In the genomic region with DNA sequence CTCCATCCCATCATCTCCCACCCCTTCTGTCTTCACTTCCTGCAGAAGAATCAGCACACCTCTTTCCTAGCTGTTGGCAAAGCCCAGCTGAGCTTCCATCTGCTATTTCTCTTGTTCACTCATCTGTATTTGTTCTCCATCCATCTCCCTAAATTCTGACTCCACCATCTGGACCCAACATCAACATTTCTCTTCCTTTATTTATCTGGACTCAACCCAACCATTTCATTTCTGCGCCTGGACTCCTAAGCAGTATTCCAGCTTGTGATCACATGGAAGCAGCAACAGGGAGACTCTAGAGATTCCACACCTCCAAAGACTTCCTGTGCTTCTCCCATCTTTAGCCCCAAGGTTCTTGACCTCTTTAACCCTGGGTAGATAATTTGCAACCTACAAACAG, we compare ENCODE assay signal across 18 mouse cellular contexts.
"Had no signal": no experiment of that assay in that cellular context is flagged by ENCODE, and none has a peak within 500 bp of the region (broad histone marks: within the 10 kb centered on the region; RNA-seq: fewer than 3 reads in every experiment).

No protein-coding gene starts in this region.

- H3K36me3 ChIP-seq: intestine, embryonic 15.5 days; liver, embryonic 12.5 days; liver, embryonic 15.5 days; midbrain, embryonic 10.5 days; midbrain, embryonic 13.5 days had no signal

- H3K27ac ChIP-seq: intestine, embryonic 15.5 days; layer of hippocampus, adult 2 months; liver, embryonic 12.5 days; liver, embryonic 15.5 days; macrophage; midbrain, embryonic 10.5 days; midbrain, embryonic 13.5 days had no signal

- H3K4me2 ChIP-seq: intestine, embryonic 15.5 days; liver, embryonic 12.5 days; liver, embryonic 15.5 days; midbrain, embryonic 13.5 days had no signal

- H3K4me3 ChIP-seq: intestine, embryonic 15.5 days; layer of hippocampus, adult 2 months; liver, embryonic 12.5 days; liver, embryonic 15.5 days; midbrain, embryonic 10.5 days; midbrain, embryonic 13.5 days had no signal

- H3K9ac ChIP-seq: intestine, embryonic 15.5 days; liver, embryonic 12.5 days; liver, embryonic 15.5 days; midbrain, embryonic 13.5 days had no signal

- H3K9me3 ChIP-seq: intestine, embryonic 15.5 days; liver, embryonic 12.5 days; liver, embryonic 15.5 days; midbrain, embryonic 10.5 days; midbrain, embryonic 13.5 days had no signal

- H3K27me3 ChIP-seq: intestine, embryonic 15.5 days; liver, embryonic 12.5 days; liver, embryonic 15.5 days; midbrain, embryonic 13.5 days had no signal

- DNase-seq: kidney, adult 11 months; kidney, adult 8-10 months; kidney, postnatal 25 days; left cerebral cortex, postnatal 4 days; liver; lung, adult 18-20 months; lung, postnatal 14 days; thymus, adult 2 months; thymus, postnatal 14 days; thymus, postnatal 4 days had no signal

- H3K4me1 ChIP-seq: intestine, embryonic 15.5 days; liver, embryonic 12.5 days; liver, embryonic 15.5 days; midbrain, embryonic 10.5 days; midbrain, embryonic 13.5 days had no signal

- ATAC-seq: intestine, embryonic 15.5 days; liver, embryonic 12.5 days; midbrain, embryonic 13.5 days; midbrain, embryonic 16.5 days had no signal
